Mouse (Mus musculus) sigmoid colon, adult 10 weeks (tissue): ENCODE data around the gene Cltc. TPM values are rescaled to one million over a fixed set of nuclear protein-coding genes. Genes with fewer than 3 reads are reported as not detected.

Experiments used
- polyA plus RNA-seq: library from polyadenylated mRNA; stranded (reverse); fragments of 350-450 nt; fragmentation: Illumina TruSeq; extraction: RNeasy Lipid Tissue Mini Kit (QIAGEN cat#74804); gene quantifications from one replicate; pipeline ENCODE4 v1.2.3, GENCODE M21; 2014; ENCODE audit warnings: low read depth, low replicate concordance

Gene Cltc
- polyA plus RNA-seq = 434 TPM

DNA sequence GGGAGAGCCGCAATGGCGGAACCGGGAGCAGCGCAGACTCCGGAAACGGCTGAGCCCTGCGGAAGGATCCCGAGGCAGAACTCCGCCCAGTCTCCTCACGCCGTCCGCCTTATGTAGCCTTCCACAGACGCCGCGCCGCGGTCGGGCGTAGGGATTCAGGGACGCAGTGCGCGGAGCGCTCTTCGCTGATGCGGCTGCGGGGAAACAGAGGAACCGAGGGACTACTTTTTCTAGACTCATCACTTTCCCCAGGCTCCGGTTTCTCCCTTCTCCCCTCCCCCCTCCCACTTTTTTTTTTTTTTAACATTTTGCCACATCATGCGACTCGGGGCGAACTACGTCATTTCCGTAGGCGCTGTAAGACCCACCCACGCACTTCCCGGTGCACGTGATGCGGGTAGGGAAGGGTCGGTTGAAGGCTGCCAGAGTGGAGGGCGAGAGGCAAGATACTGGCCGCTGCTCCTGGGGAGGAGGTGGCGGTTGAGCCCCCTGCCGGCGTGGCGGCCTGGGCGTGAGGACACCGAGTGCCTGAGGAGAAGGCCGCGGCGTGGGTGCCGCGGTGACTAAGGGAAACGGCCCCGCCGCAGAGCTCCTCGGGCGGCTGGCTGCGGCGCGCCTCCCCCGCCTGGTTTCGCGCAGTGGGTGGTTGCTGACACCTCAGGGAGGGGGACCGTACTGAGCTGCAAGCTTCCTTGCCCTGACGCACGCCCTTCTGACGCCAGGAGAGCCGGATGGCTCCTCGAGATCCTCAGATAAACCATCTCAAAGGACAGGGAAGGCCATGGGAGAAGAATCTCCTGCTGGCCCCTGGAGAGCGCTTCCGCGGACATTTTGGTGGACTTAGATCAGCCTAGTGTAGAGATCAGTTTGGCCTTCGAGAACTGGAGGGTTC, at the start of gene Cltc:
Gene Cltc (minus strand): TSS at position 86 of the 892 bp plus-strand sequence.

DNA sequence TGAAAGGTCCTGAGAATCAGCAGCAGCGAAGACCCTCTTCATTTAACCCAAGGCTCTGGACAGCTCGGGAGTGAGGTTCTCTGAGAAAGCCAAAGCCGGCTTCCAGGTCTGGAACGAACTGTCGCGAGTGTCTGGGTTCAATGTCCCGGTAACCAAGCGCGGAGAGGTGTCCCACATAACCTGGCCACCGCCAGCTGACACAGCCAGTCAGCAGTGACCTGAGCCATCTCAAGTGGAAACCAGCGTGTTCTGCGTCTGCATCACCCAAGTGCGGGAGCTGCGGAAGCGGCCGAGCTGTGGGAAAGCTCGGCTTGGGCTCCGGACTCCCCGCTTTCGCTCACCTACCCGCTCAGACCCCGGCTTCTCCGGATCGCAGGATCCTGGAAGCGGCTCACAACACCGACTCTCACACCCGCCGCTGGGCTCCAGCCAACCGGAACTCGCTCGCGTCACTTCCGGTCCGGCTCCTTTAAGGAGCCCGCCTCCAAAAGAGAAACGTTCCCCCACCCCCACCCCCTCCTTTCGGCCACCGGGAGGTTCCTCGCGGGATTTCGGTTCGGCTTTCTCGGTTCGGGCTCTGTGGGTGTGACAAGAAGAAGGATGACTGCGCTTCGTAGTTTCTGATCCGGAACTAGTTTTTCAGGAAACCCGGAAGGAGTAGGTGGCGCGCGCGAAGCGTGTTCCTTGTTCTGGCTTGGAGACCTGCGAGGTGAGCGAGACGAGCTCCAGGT, 73.8 kb downstream of the Cltc start, which contains the start of the genes Vmp1 and Ptrh2:
Gene Vmp1 (minus strand): TSS at position 442 of the 731 bp plus-strand sequence.
Gene Ptrh2 (plus strand): TSS at position 591 of the 731 bp plus-strand sequence.

Other genes with a start within 250 kb of the Cltc start
- gene Rps6kb1, start 212.8 kb downstream of the Cltc start, polyA plus RNA-seq = 62.8 TPM
- 5.8 TPM for gene Tubd1, start 212.6 kb downstream of the Cltc start, polyA plus RNA-seq
- gene Vmp1, start 73.7 kb downstream of the Cltc start, polyA plus RNA-seq = 374 TPM
- 17.4 TPM for gene Ptrh2, start 73.6 kb downstream of the Cltc start, polyA plus RNA-seq
- 73.7 TPM for gene Dhx40, start 50.2 kb upstream of the Cltc start, polyA plus RNA-seq
- gene Ypel2, start 236.1 kb upstream of the Cltc start, polyA plus RNA-seq = 41.6 TPM